Mouse (Mus musculus): ENCODE measurements at regions not wholly inside any gene's neighbourhood (a gene's known extent, or its start where the extent isn't known, plus 50 kb on each side); places are given as distances from the start of the nearest gene placed in this dataset.

GRCm38 (mm10) chr13:102318891-102319404 lies 374.4 kb upstream of the Cd180 start:
- WGBS, result 73% methylated on average over 4 of the region's 4 CpGs
- Histone ChIP-seq H3K27me3 (replicated peaks) (no peaks in the 10 kb centered on the region), H3K9me3 (no peaks in the 10 kb centered on the region), H3K4me2 (no peak overlapping the region), H3K4me3 (replicated peaks) (no peak overlapping the region), H3K27ac (no peak overlapping the region), H3K9ac (no peak overlapping the region), H3K36me3 (no peaks in the 10 kb centered on the region), H3K4me1 (no peaks in the 10 kb centered on the region)
- no peak for ATAC-seq (ENCODE audit: insufficient read depth, low FRiP score, low read depth)

- no peak overlapping the region for H3K9ac ChIP-seq
- no peak overlapping the region for H3K4me2 ChIP-seq
- H3K36me3 ChIP-seq, result no peaks in the 10 kb centered on the region
- H3K27ac ChIP-seq, result no peak overlapping the region
- no peak overlapping the region for H3K4me3 ChIP-seq (replicated peaks)
- no peaks in the 10 kb centered on the region for H3K27me3 ChIP-seq (replicated peaks)
- H3K9me3 ChIP-seq, result no peaks in the 10 kb centered on the region
- no peak for ATAC-seq (ENCODE audit: insufficient read depth, low FRiP score, low read depth)
- H3K4me1 ChIP-seq, result no peaks in the 10 kb centered on the region
- 67% methylated on average over 2 of the region's 2 CpGs for WGBS
These were observed 373.9 kb upstream of the Cd180 start for GRCm38 (mm10) chr13:102319453-102319852.

- 86% methylated on average over 3 of the region's 3 CpGs for WGBS
- no peak overlapping the region for H3K9ac ChIP-seq
- ATAC-seq (ENCODE audit: insufficient read depth, low FRiP score, low read depth), result no peak
- no peaks in the 10 kb centered on the region for H3K36me3 ChIP-seq
- H3K4me3 ChIP-seq (replicated peaks), result no peak overlapping the region
- no peaks in the 10 kb centered on the region for H3K4me1 ChIP-seq
- H3K9me3 ChIP-seq, result no peaks in the 10 kb centered on the region
- H3K4me2 ChIP-seq, result no peak overlapping the region
- no peak overlapping the region for H3K27ac ChIP-seq
- H3K27me3 ChIP-seq (replicated peaks), result no peaks in the 10 kb centered on the region
These were observed 369.5 kb upstream of the Cd180 start for GRCm38 (mm10) chr13:102323876-102324275.

- 50% methylated on average over 2 of the region's 2 CpGs for WGBS
- H3K9me3 ChIP-seq, result no peaks in the 10 kb centered on the region
- ATAC-seq (ENCODE audit: insufficient read depth, low FRiP score, low read depth), result no peak
These were observed 367.4 kb upstream of the Cd180 start for GRCm38 (mm10) chr13:102326003-102326402.

GRCm38 (mm10) chr13:102326544-102326943 lies 366.8 kb upstream of the Cd180 start:
- H3K27ac ChIP-seq, result no peak overlapping the region
- H3K4me3 ChIP-seq (replicated peaks), result no peak overlapping the region
- H3K9me3 ChIP-seq, result no peaks in the 10 kb centered on the region
- H3K27me3 ChIP-seq (replicated peaks), result no peaks in the 10 kb centered on the region
- no peaks in the 10 kb centered on the region for H3K36me3 ChIP-seq
- no peaks in the 10 kb centered on the region for H3K4me1 ChIP-seq
- no peak for ATAC-seq (ENCODE audit: insufficient read depth, low FRiP score, low read depth)
- 61% methylated on average over 2 of the region's 2 CpGs for WGBS
- H3K9ac ChIP-seq, result no peak overlapping the region
- no peak overlapping the region for H3K4me2 ChIP-seq

More at GRCm38 (mm10) chr13:102326003-102326402, 367.4 kb upstream of the Cd180 start:
- no peaks in the 10 kb centered on the region for H3K4me1 ChIP-seq
- H3K27ac ChIP-seq, result no peak overlapping the region
- H3K9ac ChIP-seq, result no peak overlapping the region
- no peak overlapping the region for H3K4me3 ChIP-seq (replicated peaks)
- no peaks in the 10 kb centered on the region for H3K27me3 ChIP-seq (replicated peaks)
- no peaks in the 10 kb centered on the region for H3K36me3 ChIP-seq
- no peak overlapping the region for H3K4me2 ChIP-seq

- ATAC-seq (ENCODE audit: insufficient read depth, low FRiP score, low read depth), result no peak
- H3K4me1 ChIP-seq, result no peaks in the 10 kb centered on the region
- H3K9me3 ChIP-seq, result no peaks in the 10 kb centered on the region
- no peak overlapping the region for H3K9ac ChIP-seq
- 54% methylated on average over 1 of the region's 1 CpGs for WGBS
- no peak overlapping the region for H3K27ac ChIP-seq
- no peaks in the 10 kb centered on the region for H3K36me3 ChIP-seq
- H3K27me3 ChIP-seq (replicated peaks), result no peaks in the 10 kb centered on the region
- no peak overlapping the region for H3K4me2 ChIP-seq
- no peak overlapping the region for H3K4me3 ChIP-seq (replicated peaks)
These were observed 359.7 kb upstream of the Cd180 start for GRCm38 (mm10) chr13:102333667-102334066.

- Histone ChIP-seq H3K4me2 (peak overlapping the region; percentile 14), H3K9ac (no peak overlapping the region), H3K9me3 (no peaks in the 10 kb centered on the region), H3K27me3 (replicated peaks) (no peaks in the 10 kb centered on the region), H3K36me3 (no peaks in the 10 kb centered on the region), H3K27ac (no peak overlapping the region), H3K4me1 (no peaks in the 10 kb centered on the region), H3K4me3 (replicated peaks) (no peak overlapping the region)
- ATAC-seq (ENCODE audit: insufficient read depth, low FRiP score, low read depth), result peak; percentile 56; the same call in 1 of the 2 replicates
- WGBS, result 25% methylated on average over 13 of the region's 13 CpGs
These were observed 359.2 kb upstream of the Cd180 start for GRCm38 (mm10) chr13:102334131-102334534.

- Histone ChIP-seq H3K9ac (no peak overlapping the region), H3K9me3 (no peaks in the 10 kb centered on the region), H3K27ac (no peak overlapping the region), H3K4me2 (no peak overlapping the region), H3K4me3 (replicated peaks) (no peak overlapping the region), H3K27me3 (replicated peaks) (no peaks in the 10 kb centered on the region), H3K4me1 (no peaks in the 10 kb centered on the region), H3K36me3 (no peaks in the 10 kb centered on the region)
- ATAC-seq (ENCODE audit: insufficient read depth, low FRiP score, low read depth), result no peak
- WGBS, result 79% methylated on average over 2 of the region's 2 CpGs
These were observed 350.1 kb upstream of the Cd180 start for GRCm38 (mm10) chr13:102343236-102343635.

- Histone ChIP-seq H3K27me3 (replicated peaks) (no peaks in the 10 kb centered on the region), H3K4me1 (no peaks in the 10 kb centered on the region), H3K27ac (no peak overlapping the region), H3K36me3 (no peaks in the 10 kb centered on the region), H3K9ac (no peak overlapping the region), H3K4me3 (replicated peaks) (no peak overlapping the region), H3K4me2 (no peak overlapping the region), H3K9me3 (no peaks in the 10 kb centered on the region)
- no peak for ATAC-seq (ENCODE audit: insufficient read depth, low FRiP score, low read depth)
- 67% methylated on average over 5 of the region's 5 CpGs for WGBS
These were observed 348.6 kb upstream of the Cd180 start for GRCm38 (mm10) chr13:102344606-102345269.

GRCm38 (mm10) chr13:102349493-102349892 lies 343.9 kb upstream of the Cd180 start:
- Histone ChIP-seq H3K9ac (no peak overlapping the region), H3K9me3 (no peaks in the 10 kb centered on the region), H3K27ac (no peak overlapping the region), H3K4me1 (no peaks in the 10 kb centered on the region), H3K27me3 (replicated peaks) (no peaks in the 10 kb centered on the region), H3K36me3 (no peaks in the 10 kb centered on the region), H3K4me2 (no peak overlapping the region), H3K4me3 (replicated peaks) (no peak overlapping the region)
- 95% methylated on average over 1 of the region's 1 CpGs for WGBS
- ATAC-seq (ENCODE audit: insufficient read depth, low FRiP score, low read depth), result no peak

- no peak for ATAC-seq (ENCODE audit: insufficient read depth, low FRiP score, low read depth)
- H3K27ac ChIP-seq, result peak overlapping the region; percentile 16; the same call in 1 of the 2 replicates
- no peaks in the 10 kb centered on the region for H3K4me1 ChIP-seq
- H3K9ac ChIP-seq, result no peak overlapping the region
- WGBS, result 62% methylated on average over 10 of the region's 10 CpGs
- H3K4me3 ChIP-seq (replicated peaks), result no peak overlapping the region
- H3K4me2 ChIP-seq, result no peak overlapping the region
- no peaks in the 10 kb centered on the region for H3K27me3 ChIP-seq (replicated peaks)
- no peaks in the 10 kb centered on the region for H3K36me3 ChIP-seq
- H3K9me3 ChIP-seq, result no peaks in the 10 kb centered on the region
These were observed 341.1 kb upstream of the Cd180 start for GRCm38 (mm10) chr13:102352073-102352854.

- no peaks in the 10 kb centered on the region for H3K9me3 ChIP-seq
- no peak for ATAC-seq (ENCODE audit: insufficient read depth, low FRiP score, low read depth)
- no peak overlapping the region for H3K4me3 ChIP-seq (replicated peaks)
- WGBS, result 15% methylated on average over 1 of the region's 1 CpGs
- H3K4me1 ChIP-seq, result no peaks in the 10 kb centered on the region
- H3K36me3 ChIP-seq, result no peaks in the 10 kb centered on the region
- no peak overlapping the region for H3K27ac ChIP-seq
- no peak overlapping the region for H3K4me2 ChIP-seq
- H3K27me3 ChIP-seq (replicated peaks), result no peaks in the 10 kb centered on the region
- H3K9ac ChIP-seq, result no peak overlapping the region
These were observed 337.8 kb upstream of the Cd180 start for GRCm38 (mm10) chr13:102355569-102355968.
